Mouse (Mus musculus): Measurements from ENCODE around the gene Gm28038.

DNA sequence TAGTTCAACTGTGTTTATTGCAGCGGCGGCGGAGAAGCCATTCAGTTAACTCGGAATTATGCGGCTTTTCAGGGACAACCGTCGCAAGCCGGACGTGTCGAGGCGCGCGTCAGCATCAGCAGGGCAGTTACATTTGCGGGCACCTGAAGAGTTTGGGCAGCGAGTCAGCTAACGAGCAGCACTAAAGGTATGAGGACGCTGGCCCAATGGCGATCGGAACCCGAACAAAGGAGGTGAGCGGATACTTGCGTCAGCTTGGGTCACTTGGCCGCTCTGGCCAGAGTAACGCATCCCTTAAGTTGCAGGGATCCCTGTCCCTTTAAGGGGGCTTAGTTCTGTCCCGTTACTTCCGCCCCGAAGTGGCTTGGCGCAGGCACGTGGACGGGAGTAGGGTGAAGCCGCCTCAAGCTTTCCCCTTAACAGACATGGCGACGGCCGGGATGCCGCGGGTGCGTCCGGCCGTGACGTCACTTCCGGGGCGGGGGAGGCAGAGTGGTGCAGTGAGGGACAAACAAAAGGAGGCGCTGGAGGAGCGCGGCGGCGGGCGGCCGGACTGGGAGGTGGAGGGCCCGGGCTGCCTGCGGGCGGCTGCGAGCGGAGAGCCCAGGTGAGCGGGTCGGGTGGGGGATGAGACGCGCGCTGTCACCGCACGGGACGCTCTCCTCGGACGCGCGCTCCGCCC is 43.5 kb upstream of the Gm28038 start, which contains the start of gene Lrrc8a:
- no peak for TF ChIP-seq CTCF (IDR thresholded peaks at IDR 0.05; ENCODE audit: insufficient read depth, low read length)
- TF ChIP-seq POLR2A (IDR thresholded peaks at IDR 0.05; ENCODE audit: borderline replicate concordance, extremely low read depth, low read depth, low read length): peak; percentile 81
